Mouse (Mus musculus) testis, adult 2 months (tissue): ENCODE data around the gene Lingo1.

Experiments used
- CTCF ChIP-seq: fragments of 200-500 bp; IDR thresholded peaks from 2 replicates; pipeline ENCODE4 v1.5.1; 2012; ENCODE audit warnings: low read depth, mild to moderate bottlenecking, inconsistent platforms, low read length, moderate library complexity; ENCODE audit not compliant: control insufficient read depth, insufficient read depth, insufficient replicate concordance
- POLR2A ChIP-seq: fragments of 200-500 bp; IDR thresholded peaks from 2 replicates; pipeline ENCODE4 v1.6.1; 2012; ENCODE audit warnings: low read depth, mild to moderate bottlenecking, inconsistent platforms, low read length, moderate library complexity; ENCODE audit not compliant: control insufficient read depth

- no peak for TF ChIP-seq POLR2A
- TF ChIP-seq CTCF: no peak
Observed at GRCm38 (mm10) chr9:56616061-56616460, 180.2 kb downstream of the Lingo1 start.
